Mouse (Mus musculus): ENCODE results near the gene Loxl1.

Loxl1 gene

GRCm38 (mm10) chr9:58249592-58250192, 63.3 kb downstream of the Loxl1 start, which contains the start of gene Pml:
TSS of gene Pml (minus strand) at chr9:58249786.
- DNase-seq (ENCODE audit: low spot score in 2 of 2): peak; percentile 82 to 88

GRCm38 (mm10) chr9:58248746-58249413, 64.1 kb downstream of the Loxl1 start:
- DNase-seq (ENCODE audit: low spot score in 2 of 2): no peak

GRCm38 (mm10) chr9:58247064-58247759, 65.8 kb downstream of the Loxl1 start:
- DNase-seq (ENCODE audit: low spot score in 2 of 2): peak; percentile 89 to 95

- no peak for DNase-seq (ENCODE audit: low spot score in 2 of 2)
Observed at GRCm38 (mm10) chr9:58246083-58246591, 66.8 kb downstream of the Loxl1 start.

GRCm38 (mm10) chr9:58243696-58244095, 69.3 kb downstream of the Loxl1 start:
- DNase-seq (ENCODE audit: low spot score in 2 of 2): no peak

GRCm38 (mm10) chr9:58242696-58243095, 70.3 kb downstream of the Loxl1 start:
- DNase-seq (ENCODE audit: low spot score in 2 of 2): no peak

GRCm38 (mm10) chr9:58241780-58242485, 71.1 kb downstream of the Loxl1 start:
- no peak for DNase-seq (ENCODE audit: low spot score in 2 of 2)

Data from spleen, postnatal 4 days (tissue).